Mouse (Mus musculus) stomach, postnatal 0 days (tissue): ENCODE measurements at regions not wholly inside any gene's neighbourhood (a gene's known extent, or its start where the extent isn't known, plus 50 kb on each side); places are given as distances from the start of the nearest gene placed in this dataset.

Source experiments
- CTCF ChIP-seq: IDR thresholded peaks from 2 replicates; pipeline ENCODE4 v1.5.1; 2016; ENCODE audit warnings: antibody characterized with exemption, low read depth, mild to moderate bottlenecking, moderate library complexity
- EP300 ChIP-seq: optimal IDR thresholded peaks from 2 replicates; pipeline ENCODE3; 2016; ENCODE audit warnings: antibody characterized with exemption

DNA sequence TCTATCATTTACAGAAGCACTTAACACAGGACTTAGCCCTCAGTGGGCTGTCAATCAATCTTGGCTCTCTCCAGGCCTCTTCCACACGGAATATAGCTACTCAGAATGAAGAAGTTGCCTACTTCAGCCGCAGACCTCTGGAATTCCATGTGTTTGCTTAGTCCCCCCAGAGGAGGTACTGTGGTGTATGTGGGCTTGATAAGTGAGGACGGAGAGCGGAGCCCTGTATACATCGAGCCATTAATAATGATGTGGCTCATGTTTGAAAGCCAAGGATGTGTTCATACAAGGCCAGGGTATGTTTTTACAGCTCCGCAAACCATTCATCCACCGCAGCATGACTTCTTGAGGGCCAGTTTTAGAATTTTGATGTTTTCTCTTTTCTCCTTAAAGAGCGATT is 125.8 kb downstream of the Enc1 start:
- no peak for TF ChIP-seq CTCF
- no peak for TF ChIP-seq EP300
